Mouse (Mus musculus): ENCODE results near the gene Sh3bp5. TPM values are rescaled to one million over a fixed set of nuclear protein-coding genes. Genes with fewer than 3 reads are reported as not detected.
A peak's percentile ranks its signal among the peaks of the same experiment; 100 is the strongest.

Gene Sh3bp5
- polyA plus RNA-seq, 1 experiment: 6.9 TPM

- H3K27ac ChIP-seq (ENCODE audit: insufficient read depth, low read depth, low read length): no peak overlapping the region
- H3K4me1 ChIP-seq (ENCODE audit: control insufficient read depth, insufficient read depth, insufficient read length, low read length): no peaks in the 10 kb centered on the region
- peaks cover 7% of the 10 kb centered on the region for H3K36me3 ChIP-seq (ENCODE audit: control insufficient read depth, insufficient read depth, low read length)
- no peaks in the 10 kb centered on the region for H3K27me3 ChIP-seq (ENCODE audit: control insufficient read depth, insufficient read depth, low read length)
- TF ChIP-seq CTCF (IDR thresholded peaks at IDR 0.05; ENCODE audit: extremely low read depth, insufficient read length, insufficient replicate concordance, low read depth, low read length) (no peak), POLR2A (IDR thresholded peaks at IDR 0.05; ENCODE audit: low read depth, low read length) (no peak)
- H3K4me3 ChIP-seq (ENCODE audit: low read depth, low read length): peak overlapping the region; percentile 35; the same call in 1 of the 2 replicates
These were observed 97.9 kb downstream of the Sh3bp5 start for GRCm38 (mm10) chr14:31337947-31338346.

- Histone ChIP-seq H3K27ac (ENCODE audit: insufficient read depth, low read depth, low read length) (no peak overlapping the region), H3K4me3 (ENCODE audit: low read depth, low read length) (peak overlapping the region; percentile 35; the same call in 1 of the 2 replicates), H3K27me3 (ENCODE audit: control insufficient read depth, insufficient read depth, low read length) (no peaks in the 10 kb centered on the region), H3K4me1 (ENCODE audit: control insufficient read depth, insufficient read depth, insufficient read length, low read length) (no peaks in the 10 kb centered on the region), H3K36me3 (ENCODE audit: control insufficient read depth, insufficient read depth, low read length) (peaks cover 6% of the 10 kb centered on the region)
- TF ChIP-seq POLR2A (IDR thresholded peaks at IDR 0.05; ENCODE audit: low read depth, low read length) (no peak), CTCF (IDR thresholded peaks at IDR 0.05; ENCODE audit: extremely low read depth, insufficient read length, insufficient replicate concordance, low read depth, low read length) (no peak)
- 4% methylated on average over 7 of the region's 7 CpGs for WGBS
These were observed 98.5 kb downstream of the Sh3bp5 start for GRCm38 (mm10) chr14:31337406-31337805.

DNA sequence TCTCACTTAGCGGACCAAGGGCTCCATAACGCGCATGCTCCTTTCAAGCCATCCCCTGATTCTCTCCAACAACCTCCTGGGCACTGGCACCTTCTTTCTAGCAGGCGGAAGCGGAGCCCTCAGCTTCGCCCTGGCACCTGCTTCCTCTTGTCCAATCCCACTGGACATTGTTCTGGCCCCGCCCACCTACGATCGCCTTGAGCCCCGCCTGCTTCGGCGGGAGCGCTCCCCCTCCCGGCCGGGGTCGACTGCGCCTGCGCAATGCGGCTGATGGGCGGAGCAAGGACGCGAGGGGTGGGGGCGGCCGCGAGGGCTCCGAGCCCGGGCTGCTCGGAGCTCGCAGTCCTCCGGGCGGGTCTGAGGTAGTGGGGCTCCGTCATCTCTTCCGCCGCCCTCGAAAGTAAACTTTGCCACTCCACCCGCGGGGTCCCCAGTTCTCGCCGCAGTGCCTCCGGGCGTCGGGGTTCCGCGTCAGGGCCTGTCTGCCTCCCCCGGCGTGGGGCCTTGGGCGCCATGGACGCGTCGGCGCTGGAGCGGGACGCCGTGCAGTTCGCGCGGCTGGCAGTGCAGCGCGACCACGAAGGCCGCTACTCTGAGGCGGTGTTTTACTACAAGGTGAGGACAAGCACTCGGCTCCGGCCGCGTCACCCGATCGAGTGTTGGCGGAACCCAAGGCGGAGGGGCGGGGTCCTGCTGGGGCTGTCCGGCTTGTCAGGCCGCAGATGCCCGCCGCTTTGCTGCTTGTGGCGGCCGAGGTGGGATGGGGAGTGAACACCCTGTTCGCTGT is 99.3 kb downstream of the Sh3bp5 start, which contains the start of gene Capn7:
Gene Capn7, plus strand, starts transcription at position 270 of the 787 bp plus-strand sequence.
- H3K27me3 ChIP-seq (ENCODE audit: control insufficient read depth, insufficient read depth, low read length): no peaks in the 10 kb centered on the region
- H3K36me3 ChIP-seq (ENCODE audit: control insufficient read depth, insufficient read depth, low read length): peaks cover 3% of the 10 kb centered on the region
- H3K27ac ChIP-seq (ENCODE audit: insufficient read depth, low read depth, low read length): peak within 1 kb of the TSS; percentile 85
- TF ChIP-seq CTCF (IDR thresholded peaks at IDR 0.05; ENCODE audit: extremely low read depth, insufficient read length, insufficient replicate concordance, low read depth, low read length): no peak
- peak; percentile 90 for TF ChIP-seq POLR2A (IDR thresholded peaks at IDR 0.05; ENCODE audit: low read depth, low read length)
- no peaks in the 10 kb centered on the region for H3K4me1 ChIP-seq (ENCODE audit: control insufficient read depth, insufficient read depth, insufficient read length, low read length)
- WGBS: under 1% methylated on average over 78 of the region's 78 CpGs
- H3K4me3 ChIP-seq (ENCODE audit: low read depth, low read length): peak within 1 kb of the TSS; percentile 73

DNA sequence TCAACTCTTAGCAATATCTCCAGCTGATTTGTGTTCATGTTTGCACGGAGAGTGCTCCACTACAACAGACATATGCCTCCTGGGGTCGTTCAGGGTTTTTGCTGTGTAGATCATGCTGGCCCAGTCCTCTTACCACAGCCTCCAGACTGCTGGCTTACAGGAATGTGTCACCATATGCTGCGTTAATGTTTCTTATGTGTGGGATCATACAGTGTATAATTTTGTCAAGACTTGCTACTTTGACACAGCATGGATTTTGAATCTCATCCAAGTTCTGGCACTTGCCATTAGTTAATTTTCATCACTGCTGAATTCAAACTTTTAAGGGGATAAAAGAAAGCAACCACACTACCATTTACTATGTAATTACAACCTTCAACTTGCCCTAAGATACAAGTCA is 100.1 kb downstream of the Sh3bp5 start:
- H3K36me3 ChIP-seq (ENCODE audit: control insufficient read depth, insufficient read depth, low read length): peaks cover 3% of the 10 kb centered on the region
- no peaks in the 10 kb centered on the region for H3K27me3 ChIP-seq (ENCODE audit: control insufficient read depth, insufficient read depth, low read length)
- peaks cover 2% of the 10 kb centered on the region; the same call in 1 of the 2 replicates for H3K4me1 ChIP-seq (ENCODE audit: control insufficient read depth, insufficient read depth, insufficient read length, low read length)
- 43% methylated on average over 3 of the region's 3 CpGs for WGBS
- H3K4me3 ChIP-seq (ENCODE audit: low read depth, low read length): no peak overlapping the region
- no peak overlapping the region for H3K27ac ChIP-seq (ENCODE audit: insufficient read depth, low read depth, low read length)
- no peak for TF ChIP-seq CTCF (IDR thresholded peaks at IDR 0.05; ENCODE audit: extremely low read depth, insufficient read length, insufficient replicate concordance, low read depth, low read length)
- TF ChIP-seq POLR2A (IDR thresholded peaks at IDR 0.05; ENCODE audit: low read depth, low read length): no peak

GRCm38 (mm10) chr14:31330957-31331356 is 104.9 kb downstream of the Sh3bp5 start:
- Histone ChIP-seq H3K36me3 (ENCODE audit: control insufficient read depth, insufficient read depth, low read length) (no peaks in the 10 kb centered on the region), H3K4me3 (ENCODE audit: low read depth, low read length) (no peak overlapping the region), H3K27me3 (ENCODE audit: control insufficient read depth, insufficient read depth, low read length) (no peaks in the 10 kb centered on the region), H3K27ac (ENCODE audit: insufficient read depth, low read depth, low read length) (no peak overlapping the region), H3K4me1 (ENCODE audit: control insufficient read depth, insufficient read depth, insufficient read length, low read length) (peaks cover 3% of the 10 kb centered on the region; the same call in 1 of the 2 replicates)
- TF ChIP-seq POLR2A (IDR thresholded peaks at IDR 0.05; ENCODE audit: low read depth, low read length): no peak
- no peak for TF ChIP-seq CTCF (IDR thresholded peaks at IDR 0.05; ENCODE audit: extremely low read depth, insufficient read length, insufficient replicate concordance, low read depth, low read length)
- 56% methylated on average over 4 of the region's 4 CpGs for WGBS

GRCm38 (mm10) chr14:31329741-31330140 is 106.1 kb downstream of the Sh3bp5 start:
- Histone ChIP-seq H3K27ac (ENCODE audit: insufficient read depth, low read depth, low read length) (no peak overlapping the region), H3K36me3 (ENCODE audit: control insufficient read depth, insufficient read depth, low read length) (no peaks in the 10 kb centered on the region), H3K27me3 (ENCODE audit: control insufficient read depth, insufficient read depth, low read length) (no peaks in the 10 kb centered on the region), H3K4me3 (ENCODE audit: low read depth, low read length) (no peak overlapping the region), H3K4me1 (ENCODE audit: control insufficient read depth, insufficient read depth, insufficient read length, low read length) (peaks cover 3% of the 10 kb centered on the region; the same call in 1 of the 2 replicates)
- 79% methylated on average over 2 of the region's 2 CpGs for WGBS
- TF ChIP-seq POLR2A (IDR thresholded peaks at IDR 0.05; ENCODE audit: low read depth, low read length) (no peak), CTCF (IDR thresholded peaks at IDR 0.05; ENCODE audit: extremely low read depth, insufficient read length, insufficient replicate concordance, low read depth, low read length) (no peak)

GRCm38 (mm10) chr14:31327681-31328080 is 108.2 kb downstream of the Sh3bp5 start:
- H3K27ac ChIP-seq (ENCODE audit: insufficient read depth, low read depth, low read length): no peak overlapping the region
- 45% methylated on average over 4 of the region's 4 CpGs for WGBS
- TF ChIP-seq CTCF (IDR thresholded peaks at IDR 0.05; ENCODE audit: extremely low read depth, insufficient read length, insufficient replicate concordance, low read depth, low read length) (no peak), POLR2A (IDR thresholded peaks at IDR 0.05; ENCODE audit: low read depth, low read length) (no peak)
- peaks cover 8% of the 10 kb centered on the region; the same call in 1 of the 2 replicates for H3K4me1 ChIP-seq (ENCODE audit: control insufficient read depth, insufficient read depth, insufficient read length, low read length)
- no peaks in the 10 kb centered on the region for H3K36me3 ChIP-seq (ENCODE audit: control insufficient read depth, insufficient read depth, low read length)
- no peaks in the 10 kb centered on the region for H3K27me3 ChIP-seq (ENCODE audit: control insufficient read depth, insufficient read depth, low read length)
- H3K4me3 ChIP-seq (ENCODE audit: low read depth, low read length): no peak overlapping the region

Data from small intestine, adult 2 months (tissue).